Mouse (Mus musculus) intestine, embryonic 15.5 days (tissue): ENCODE measurements around the gene Kit. TPM values are rescaled to one million over a fixed set of nuclear protein-coding genes. Genes with fewer than 3 reads are reported as not detected.

ENCODE experiments used
- ATAC-seq: fragments of 200-750 bp; cut with Nextera tagmentation; 2 replicates; pipeline ENCODE4 v1.8.0; 2017; ENCODE audit warnings: moderate TSS enrichment, moderate library complexity
- H3K27ac ChIP-seq: fragments of 300-500 bp; sonication (generic); 2 replicates; pipeline ENCODE4 v1.5.1; 2015; ENCODE audit warnings: mild to moderate bottlenecking, inconsistent platforms
- H3K27me3 ChIP-seq: fragments of 300-500 bp; sonication (generic); replicated peaks from 2 replicates; pipeline ENCODE4 v1.6.1; 2015; ENCODE audit warnings: inconsistent platforms
- H3K36me3 ChIP-seq: fragments of 300-500 bp; sonication (generic); 2 replicates; pipeline ENCODE4 v1.6.1; 2015; ENCODE audit warnings: inconsistent platforms
- H3K4me1 ChIP-seq: fragments of 300-500 bp; sonication (generic); replicated peaks from 2 replicates; pipeline ENCODE4 v1.6.1; 2015; ENCODE audit warnings: inconsistent platforms
- H3K4me2 ChIP-seq: fragments of 300-500 bp; sonication (generic); replicated peaks from 2 replicates; pipeline ENCODE4 v1.6.1; 2015; ENCODE audit warnings: mild to moderate bottlenecking, inconsistent platforms
- H3K4me3 ChIP-seq: fragments of 300-500 bp; sonication (generic); replicated peaks from 2 replicates; pipeline ENCODE4 v1.5.1; 2015; ENCODE audit warnings: inconsistent platforms
- H3K9ac ChIP-seq: fragments of 300-500 bp; sonication (generic); 2 replicates; pipeline ENCODE4 v1.6.1; 2015; ENCODE audit warnings: inconsistent platforms
- H3K9me3 ChIP-seq: fragments of 300-500 bp; sonication (generic); 2 replicates; pipeline ENCODE4 v1.6.1; 2016; ENCODE audit warnings: inconsistent platforms
- WGBS: fragments of 180-500 bp; shearing (Covaris S2); methylation state at CpG from one replicate; pipeline ENCODE4 v1.1.7; 2015; 5-methylcytosine and 5-hydroxymethylcytosine counted together
- polyA plus RNA-seq: library from polyadenylated mRNA; unstranded; fragments of >200 nt; fragmentation: Nextera tagmentation; extraction: Ambion mirVana; gene quantifications from 2 replicates; pipeline ENCODE4 v1.2.1, GENCODE M21; 2015

The Kit gene
- polyA plus RNA-seq, 1 experiment from 2014 or later, result 24.3 TPM

- no peak overlapping the region for H3K4me3 ChIP-seq
- H3K4me1 ChIP-seq, result no peaks in the 10 kb centered on the region
- 77% methylated on average over 8 of the region's 8 CpGs for WGBS
- H3K27ac ChIP-seq, result no peak overlapping the region
- H3K9me3 ChIP-seq, result no peaks in the 10 kb centered on the region
- no peak overlapping the region for H3K9ac ChIP-seq
- no peaks in the 10 kb centered on the region for H3K36me3 ChIP-seq
- no peaks in the 10 kb centered on the region for H3K27me3 ChIP-seq
- no peak for ATAC-seq
- no peak overlapping the region for H3K4me2 ChIP-seq
Observed at GRCm38 (mm10) chr5:75653431-75653830, 78.7 kb downstream of the Kit start.

- no peak for ATAC-seq
- Histone ChIP-seq H3K9me3 (no peaks in the 10 kb centered on the region), H3K4me1 (no peaks in the 10 kb centered on the region), H3K9ac (no peak overlapping the region), H3K36me3 (no peaks in the 10 kb centered on the region), H3K27ac (no peak overlapping the region), H3K27me3 (no peaks in the 10 kb centered on the region), H3K4me2 (no peak overlapping the region), H3K4me3 (no peak overlapping the region)
- 91% methylated on average over 6 of the region's 6 CpGs for WGBS
Observed at GRCm38 (mm10) chr5:75658575-75658974, 83.9 kb downstream of the Kit start.

DNA sequence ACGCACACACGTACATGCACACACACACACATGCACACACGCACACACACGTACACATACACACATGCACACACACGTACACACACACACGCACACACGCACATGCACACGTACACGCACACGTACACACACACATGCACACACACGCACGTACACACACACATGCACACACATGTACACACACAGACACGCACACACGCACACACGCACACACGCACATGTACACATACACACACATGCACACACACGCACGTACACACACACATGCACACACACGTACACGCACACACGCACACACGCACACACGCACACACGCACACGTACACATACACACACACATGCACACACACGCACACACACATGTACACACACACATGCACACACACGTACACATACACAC lies 85.6 kb downstream of the Kit start:
- no peaks in the 10 kb centered on the region for H3K27me3 ChIP-seq
- no peak overlapping the region for H3K9ac ChIP-seq
- no peak overlapping the region for H3K27ac ChIP-seq
- no peaks in the 10 kb centered on the region for H3K4me1 ChIP-seq
- no peak overlapping the region for H3K4me3 ChIP-seq
- H3K36me3 ChIP-seq, result no peaks in the 10 kb centered on the region
- WGBS, result 97% methylated on average over 27 of the region's 27 CpGs
- no peaks in the 10 kb centered on the region for H3K9me3 ChIP-seq
- no peak for ATAC-seq
- no peak overlapping the region for H3K4me2 ChIP-seq

DNA sequence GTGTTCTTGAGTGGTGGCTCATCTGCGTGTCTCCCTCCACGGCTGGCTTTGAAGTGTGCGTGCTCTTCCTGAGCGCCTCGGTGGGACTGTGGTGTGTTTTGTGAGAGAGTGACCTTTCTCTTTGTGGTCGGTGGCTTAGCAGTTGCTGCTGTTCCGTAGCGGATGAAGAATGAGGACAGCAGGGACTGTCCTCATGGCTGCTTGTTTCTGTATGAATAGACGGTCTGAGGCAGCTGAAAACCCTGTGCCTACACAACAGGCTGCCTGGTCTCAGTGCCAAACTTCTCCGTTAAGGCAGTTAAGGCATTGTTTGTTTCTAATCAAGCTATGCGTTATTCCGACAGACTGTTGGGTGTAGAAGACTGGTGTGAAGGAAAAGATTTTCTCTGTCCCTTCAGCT lies 87.8 kb downstream of the Kit start:
- ATAC-seq, result no peak
- H3K27ac ChIP-seq, result no peak overlapping the region
- H3K9ac ChIP-seq, result no peak overlapping the region
- WGBS, result 80% methylated on average over 12 of the region's 12 CpGs
- H3K27me3 ChIP-seq, result no peaks in the 10 kb centered on the region
- no peaks in the 10 kb centered on the region for H3K4me1 ChIP-seq
- no peak overlapping the region for H3K4me3 ChIP-seq
- H3K9me3 ChIP-seq, result no peaks in the 10 kb centered on the region
- H3K36me3 ChIP-seq, result no peaks in the 10 kb centered on the region
- H3K4me2 ChIP-seq, result no peak overlapping the region

- H3K4me3 ChIP-seq, result no peak overlapping the region
Observed at GRCm38 (mm10) chr5:75663768-75664167, 89.1 kb downstream of the Kit start.

GRCm38 (mm10) chr5:75667083-75667482 lies 92.4 kb downstream of the Kit start:
- Histone ChIP-seq H3K27ac (no peak overlapping the region), H3K27me3 (no peaks in the 10 kb centered on the region), H3K9ac (no peak overlapping the region), H3K4me2 (no peak overlapping the region), H3K9me3 (no peaks in the 10 kb centered on the region), H3K4me3 (no peak overlapping the region), H3K4me1 (no peaks in the 10 kb centered on the region), H3K36me3 (no peaks in the 10 kb centered on the region)
- WGBS, result 66% methylated on average over 3 of the region's 3 CpGs
- no peak for ATAC-seq

More at GRCm38 (mm10) chr5:75663768-75664167, 89.1 kb downstream of the Kit start:
- WGBS, result 95% methylated on average over 2 of the region's 2 CpGs
- no peak overlapping the region for H3K4me2 ChIP-seq
- H3K9ac ChIP-seq, result no peak overlapping the region
- ATAC-seq, result no peak
- no peak overlapping the region for H3K27ac ChIP-seq
- H3K9me3 ChIP-seq, result no peaks in the 10 kb centered on the region
- no peaks in the 10 kb centered on the region for H3K4me1 ChIP-seq
- no peaks in the 10 kb centered on the region for H3K27me3 ChIP-seq
- H3K36me3 ChIP-seq, result no peaks in the 10 kb centered on the region

DNA sequence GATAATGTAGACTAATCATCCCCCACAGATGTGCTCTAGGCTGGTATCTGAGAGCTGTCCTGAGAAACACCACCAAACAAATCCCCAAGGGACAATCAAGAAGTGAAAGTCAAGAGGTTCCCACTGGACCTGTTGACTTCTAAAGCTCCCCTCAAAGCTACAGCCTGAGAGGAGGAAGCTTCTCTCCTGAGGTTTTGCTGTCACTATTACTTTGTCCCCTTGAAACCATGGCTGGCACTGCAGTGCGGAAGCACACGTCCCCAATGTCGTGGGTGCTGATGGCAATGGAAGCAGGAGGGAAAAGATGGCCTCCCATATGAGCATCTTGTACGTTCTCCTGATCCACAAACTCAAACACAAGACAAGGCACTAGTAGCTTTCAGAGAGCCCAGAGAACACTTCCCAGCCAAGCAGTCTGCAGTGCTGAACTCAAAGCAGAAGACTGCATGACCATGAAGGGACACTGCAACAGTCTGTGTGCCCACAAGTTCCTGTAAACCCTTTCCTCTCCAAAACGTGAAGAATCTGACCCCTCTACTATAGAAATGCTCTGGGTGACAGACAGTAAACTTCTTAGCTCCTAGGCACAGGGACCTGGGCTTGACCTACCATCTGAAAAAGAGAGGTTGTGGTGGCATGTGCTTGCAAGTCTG lies 96.5 kb downstream of the Kit start:
- Histone ChIP-seq H3K9me3 (no peaks in the 10 kb centered on the region), H3K27me3 (no peaks in the 10 kb centered on the region), H3K27ac (no peak overlapping the region), H3K4me2 (no peak overlapping the region), H3K9ac (no peak overlapping the region), H3K36me3 (no peaks in the 10 kb centered on the region), H3K4me1 (no peaks in the 10 kb centered on the region), H3K4me3 (no peak overlapping the region)
- no peak for ATAC-seq
- WGBS, result 80% methylated on average over 5 of the region's 5 CpGs

DNA sequence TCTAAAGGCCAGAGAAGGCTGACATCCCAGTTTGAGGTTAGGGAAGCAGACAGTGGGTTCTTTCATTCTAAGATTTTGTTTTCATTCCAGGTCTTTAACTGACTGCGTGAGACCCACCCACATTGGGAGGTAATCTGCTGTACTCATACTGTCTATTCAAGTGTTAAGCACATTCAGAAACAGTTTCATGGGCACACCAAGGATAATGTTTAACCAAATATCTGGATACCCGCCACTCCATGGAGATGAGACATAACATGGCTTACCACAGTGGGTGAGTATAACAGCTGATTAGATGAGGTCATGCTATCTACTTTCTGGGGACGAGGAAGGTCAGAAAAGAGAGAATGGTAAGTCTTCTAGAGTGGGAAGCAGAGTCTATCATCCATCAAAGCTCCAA lies 101.3 kb downstream of the Kit start:
- Histone ChIP-seq H3K9me3 (no peaks in the 10 kb centered on the region), H3K27me3 (no peaks in the 10 kb centered on the region), H3K36me3 (no peaks in the 10 kb centered on the region), H3K4me2 (no peak overlapping the region), H3K9ac (no peak overlapping the region), H3K4me1 (no peaks in the 10 kb centered on the region), H3K4me3 (no peak overlapping the region), H3K27ac (no peak overlapping the region)
- ATAC-seq, result no peak
- WGBS, result 78% methylated on average over 3 of the region's 3 CpGs

DNA sequence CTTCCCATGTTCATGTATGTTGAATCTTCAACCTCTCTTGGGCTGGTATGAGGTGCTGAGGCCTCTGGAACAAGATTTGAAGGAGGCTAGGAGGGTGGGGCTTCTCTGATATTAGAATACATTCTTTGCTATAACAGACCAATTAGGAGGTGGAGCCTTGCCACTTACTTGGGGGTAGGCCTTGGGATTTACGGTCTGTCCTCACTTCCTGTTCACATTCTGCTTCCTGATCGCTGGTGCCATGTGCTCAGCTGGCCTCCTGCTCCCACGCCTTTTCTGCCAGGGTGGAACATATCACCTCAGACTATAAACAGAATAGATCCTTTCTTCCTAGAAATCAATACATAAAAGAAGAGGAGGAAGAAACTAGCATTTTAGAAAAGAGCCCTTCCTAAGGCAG lies 105.2 kb downstream of the Kit start:
- H3K27ac ChIP-seq, result no peak overlapping the region
- 61% methylated on average over 3 of the region's 3 CpGs for WGBS
- no peak overlapping the region for H3K4me3 ChIP-seq
- no peaks in the 10 kb centered on the region for H3K27me3 ChIP-seq
- no peak overlapping the region for H3K9ac ChIP-seq
- no peak overlapping the region for H3K4me2 ChIP-seq
- ATAC-seq, result no peak
- no peaks in the 10 kb centered on the region for H3K4me1 ChIP-seq
- no peaks in the 10 kb centered on the region for H3K9me3 ChIP-seq
- no peaks in the 10 kb centered on the region for H3K36me3 ChIP-seq

DNA sequence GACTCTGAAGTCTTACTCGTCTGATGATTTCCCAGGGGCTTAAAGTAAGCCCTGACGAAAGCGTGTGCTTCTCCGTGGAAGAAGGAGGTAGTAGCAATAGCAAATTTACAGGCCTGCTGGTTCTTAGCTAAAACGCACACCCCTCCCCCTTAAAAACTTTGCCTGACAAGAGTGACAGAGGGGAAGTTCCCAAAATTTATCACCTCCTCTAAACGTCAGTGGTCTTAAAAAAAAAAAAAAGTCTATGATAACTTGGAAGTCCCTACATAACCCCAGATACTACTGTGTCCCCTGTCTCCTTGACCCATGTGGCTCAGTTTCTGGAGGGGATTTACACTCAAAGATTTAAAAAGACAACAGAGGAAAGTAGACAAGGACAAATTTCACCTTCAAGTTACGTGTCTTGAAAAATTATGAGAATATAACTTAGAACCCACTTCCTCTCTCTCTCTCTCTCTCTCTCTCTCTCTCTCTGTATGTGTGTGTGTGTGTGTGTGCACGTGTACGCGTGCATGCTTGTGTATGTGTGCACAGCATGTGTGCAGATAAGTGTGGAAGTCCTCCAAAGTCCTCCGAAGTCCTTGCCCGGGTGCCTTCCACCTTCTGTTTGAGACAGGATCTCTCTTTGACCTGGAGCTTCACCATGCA lies 120.6 kb downstream of the Kit start:
- Histone ChIP-seq H3K27ac (no peak overlapping the region), H3K4me2 (no peak overlapping the region), H3K36me3 (no peaks in the 10 kb centered on the region), H3K4me3 (no peak overlapping the region), H3K9me3 (no peaks in the 10 kb centered on the region), H3K9ac (no peak overlapping the region), H3K27me3 (no peaks in the 10 kb centered on the region), H3K4me1 (no peaks in the 10 kb centered on the region)
- ATAC-seq, result no peak
- 79% methylated on average over 12 of the region's 12 CpGs for WGBS

- Histone ChIP-seq H3K36me3 (no peaks in the 10 kb centered on the region), H3K27me3 (no peaks in the 10 kb centered on the region), H3K4me3 (no peak overlapping the region), H3K9ac (no peak overlapping the region), H3K4me2 (no peak overlapping the region), H3K9me3 (no peaks in the 10 kb centered on the region), H3K4me1 (no peaks in the 10 kb centered on the region), H3K27ac (no peak overlapping the region)
- WGBS, result 84% methylated on average over 5 of the region's 5 CpGs
- no peak for ATAC-seq
Observed at GRCm38 (mm10) chr5:75696960-75697359, 122.2 kb downstream of the Kit start.

DNA sequence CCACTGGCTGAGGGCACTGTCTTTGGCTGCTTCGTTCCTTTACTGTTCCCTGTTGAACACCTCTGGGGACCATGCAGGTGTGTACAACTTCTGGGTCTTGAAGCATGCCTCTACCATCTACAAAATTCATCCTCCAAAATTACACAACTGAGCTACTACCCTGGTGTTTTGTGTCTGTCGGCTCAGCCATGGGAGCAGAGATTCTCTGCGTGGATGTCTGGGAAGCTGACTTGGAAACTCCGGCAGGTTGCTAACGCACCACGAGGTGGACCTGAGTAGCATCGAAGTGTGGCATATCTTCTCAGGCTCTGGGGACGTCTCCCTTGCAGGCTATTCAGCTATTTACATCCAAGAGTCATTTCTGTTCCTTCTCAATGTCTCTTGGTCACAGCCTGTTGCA lies 123.8 kb downstream of the Kit start:
- H3K9ac ChIP-seq, result no peak overlapping the region

DNA sequence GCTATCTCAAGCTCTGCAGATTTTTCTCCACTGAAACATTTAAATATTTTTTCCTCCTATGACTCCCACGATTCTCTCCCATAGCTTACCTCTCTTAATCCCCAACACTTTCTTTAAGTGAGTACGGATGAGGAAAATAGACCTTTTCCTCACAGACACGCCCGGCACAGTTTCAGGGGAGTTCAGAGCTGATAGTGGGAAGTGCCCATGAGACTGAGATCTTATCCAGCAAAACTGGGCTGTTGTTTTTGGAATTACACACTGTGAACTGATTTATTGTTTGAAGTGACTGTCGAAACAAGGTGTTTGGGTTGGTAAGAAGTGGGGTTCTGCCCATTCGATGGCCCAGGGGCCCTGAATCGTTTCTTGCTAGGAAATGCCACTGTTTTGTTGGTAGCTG lies 124.4 kb downstream of the Kit start:
- ATAC-seq, result no peak
- Histone ChIP-seq H3K4me3 (no peak overlapping the region), H3K9me3 (no peaks in the 10 kb centered on the region), H3K36me3 (no peaks in the 10 kb centered on the region), H3K27ac (no peak overlapping the region), H3K9ac (no peak overlapping the region), H3K27me3 (no peaks in the 10 kb centered on the region), H3K4me1 (no peaks in the 10 kb centered on the region), H3K4me2 (no peak overlapping the region)
- 74% methylated on average over 7 of the region's 7 CpGs for WGBS

More for the DNA sequence above, 123.8 kb downstream of the Kit start:
- H3K4me1 ChIP-seq, result no peaks in the 10 kb centered on the region
- no peak overlapping the region for H3K27ac ChIP-seq
- H3K4me2 ChIP-seq, result no peak overlapping the region
- no peaks in the 10 kb centered on the region for H3K27me3 ChIP-seq
- 83% methylated on average over 8 of the region's 8 CpGs for WGBS
- no peak for ATAC-seq
- no peak overlapping the region for H3K4me3 ChIP-seq
- no peaks in the 10 kb centered on the region for H3K36me3 ChIP-seq
- H3K9me3 ChIP-seq, result no peaks in the 10 kb centered on the region
